Mouse (Mus musculus): ENCODE results near the gene Psmf1.

DNA sequence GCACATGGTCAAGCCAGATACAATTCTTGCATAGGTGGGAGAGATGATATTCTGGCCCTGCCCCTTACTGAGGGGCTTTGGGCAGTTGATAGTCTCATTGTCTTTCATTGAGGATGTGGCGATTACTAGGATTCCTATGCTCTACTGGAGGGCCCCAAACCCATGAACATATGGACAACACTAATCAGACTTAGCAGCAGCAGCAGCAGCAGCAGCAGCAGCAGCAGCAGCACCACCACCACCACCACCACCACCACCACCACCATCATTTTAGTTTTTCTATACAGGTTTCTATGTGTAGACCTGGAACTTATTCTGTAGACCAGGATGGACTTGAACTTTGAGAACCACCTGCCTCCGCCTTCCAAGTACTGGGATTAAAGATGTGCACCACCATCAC lies 39.5 kb upstream of the Psmf1 start:
- TF ChIP-seq POLR2A (IDR thresholded peaks at IDR 0.05; ENCODE audit: borderline replicate concordance, insufficient read depth, low read length) (no peak), CTCF (IDR thresholded peaks at IDR 0.05; ENCODE audit: borderline replicate concordance, insufficient read depth, low read depth, low read length) (no peak)
